Mouse (Mus musculus) ES-Bruce4 (cell line): ENCODE results near the gene Dhrs3. TPM values are rescaled to one million over a fixed set of nuclear protein-coding genes. Genes with fewer than 3 reads are reported as not detected.

Source experiments
- H3K27ac ChIP-seq: 2 replicates; pipeline ENCODE4 v1.5.1; 2012; ENCODE audit warnings: low read length, inconsistent platforms; ENCODE audit not compliant: insufficient read depth
- H3K27me3 ChIP-seq: 2 replicates; pipeline ENCODE4 v1.6.1; 2012; ENCODE audit warnings: mild to moderate bottlenecking, low read length, inconsistent platforms; ENCODE audit not compliant: control insufficient read depth, poor library complexity, insufficient read depth, severe bottlenecking
- H3K36me3 ChIP-seq: 2 replicates; pipeline ENCODE4 v1.6.1; 2012; ENCODE audit warnings: inconsistent platforms, mild to moderate bottlenecking, low read length, moderate library complexity; ENCODE audit not compliant: control insufficient read depth, poor library complexity, insufficient read depth, severe bottlenecking
- H3K4me1 ChIP-seq: one replicate; pipeline ENCODE4 v1.8.1; 2011; ENCODE audit warnings: low read length; ENCODE audit not compliant: control insufficient read depth, insufficient read depth
- H3K4me3 ChIP-seq: 2 replicates; pipeline ENCODE4 v1.5.1; 2011; ENCODE audit warnings: low read depth, mild to moderate bottlenecking, low read length
- H3K9ac ChIP-seq: 2 replicates; pipeline ENCODE4 v1.6.1; 2012; ENCODE audit warnings: low read depth, mild to moderate bottlenecking, inconsistent platforms; ENCODE audit not compliant: poor library complexity, severe bottlenecking
- H3K9me3 ChIP-seq: replicated peaks from 2 replicates; pipeline ENCODE4 v1.6.1; 2012; ENCODE audit warnings: mild to moderate bottlenecking, low read length, inconsistent platforms; ENCODE audit not compliant: control insufficient read depth, poor library complexity, insufficient read depth, severe bottlenecking
- CTCF ChIP-seq: IDR thresholded peaks from one replicate; pipeline ENCODE4 v1.8.1; 2011; ENCODE audit warnings: low read depth, low read length
- EP300 ChIP-seq: IDR thresholded peaks from 2 replicates; pipeline ENCODE4 v1.6.1; 2011; ENCODE audit warnings: low read depth, low read length; ENCODE audit not compliant: insufficient read depth
- POLR2A ChIP-seq: IDR thresholded peaks from one replicate; pipeline ENCODE4 v1.8.1; 2011; ENCODE audit warnings: low read length; ENCODE audit not compliant: insufficient read depth
- polyA plus RNA-seq: library from polyadenylated mRNA; stranded (reverse); fragments of >200 nt; gene quantifications from 2 replicates; pipeline ENCODE4 v1.2.4, GENCODE M21; 2011; ENCODE audit warnings: low read depth; ENCODE audit not compliant: missing spikeins, insufficient read depth, insufficient read length

Dhrs3 gene
- polyA plus RNA-seq, 1 experiment, result 10.4 TPM

DNA sequence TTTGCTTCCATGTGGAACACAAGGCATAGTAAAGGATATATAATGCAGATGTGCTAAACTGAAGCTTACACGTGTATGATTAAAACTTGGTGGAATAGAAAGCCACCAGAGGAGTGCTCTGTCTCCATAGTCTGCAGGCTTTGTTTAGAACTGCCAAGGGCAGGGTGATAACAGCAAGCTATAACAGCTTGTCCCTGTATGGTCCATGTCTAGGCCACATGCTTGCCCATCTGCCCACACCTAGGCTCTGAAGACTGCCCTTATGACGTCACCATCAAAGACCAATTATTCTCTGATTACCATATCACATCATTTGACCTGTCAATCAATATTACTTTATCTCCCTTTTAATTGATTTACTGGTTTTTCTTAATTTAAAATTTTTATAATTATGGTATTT lies 72.6 kb downstream of the Dhrs3 start:
- Histone ChIP-seq H3K27me3 (no peaks in the 10 kb centered on the region), H3K4me3 (no peak overlapping the region), H3K36me3 (no peaks in the 10 kb centered on the region), H3K27ac (no peak overlapping the region), H3K9me3 (no peaks in the 10 kb centered on the region), H3K4me1 (no peaks in the 10 kb centered on the region), H3K9ac (no peak overlapping the region)
- TF ChIP-seq EP300, result no peak
- no peak for TF ChIP-seq POLR2A
- TF ChIP-seq CTCF, result no peak

DNA sequence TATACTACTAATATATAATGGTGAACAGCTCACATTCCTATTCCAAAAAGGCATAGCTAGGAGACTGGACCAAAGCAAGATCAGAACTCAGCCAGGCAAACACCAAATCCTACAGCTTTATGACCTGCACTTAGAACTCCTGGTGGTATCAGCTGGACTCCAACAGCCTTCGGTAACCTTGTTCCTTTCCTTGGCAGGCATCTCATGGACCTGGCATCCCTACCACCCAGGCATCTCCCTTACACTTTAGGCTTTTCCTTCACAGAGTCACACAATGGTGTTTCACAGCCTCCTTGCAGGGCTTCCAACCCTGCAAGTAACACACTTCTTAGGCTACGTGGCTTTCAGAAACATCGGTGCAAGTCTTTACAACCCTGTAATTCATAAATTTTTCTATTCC lies 75.7 kb downstream of the Dhrs3 start:
- H3K36me3 ChIP-seq, result no peaks in the 10 kb centered on the region
- H3K9ac ChIP-seq, result no peak overlapping the region
- no peak overlapping the region for H3K27ac ChIP-seq
- TF ChIP-seq CTCF (no peak), POLR2A (no peak), EP300 (no peak)
- no peaks in the 10 kb centered on the region for H3K27me3 ChIP-seq
- H3K4me3 ChIP-seq, result no peak overlapping the region
- H3K9me3 ChIP-seq, result no peaks in the 10 kb centered on the region
- no peaks in the 10 kb centered on the region for H3K4me1 ChIP-seq

DNA sequence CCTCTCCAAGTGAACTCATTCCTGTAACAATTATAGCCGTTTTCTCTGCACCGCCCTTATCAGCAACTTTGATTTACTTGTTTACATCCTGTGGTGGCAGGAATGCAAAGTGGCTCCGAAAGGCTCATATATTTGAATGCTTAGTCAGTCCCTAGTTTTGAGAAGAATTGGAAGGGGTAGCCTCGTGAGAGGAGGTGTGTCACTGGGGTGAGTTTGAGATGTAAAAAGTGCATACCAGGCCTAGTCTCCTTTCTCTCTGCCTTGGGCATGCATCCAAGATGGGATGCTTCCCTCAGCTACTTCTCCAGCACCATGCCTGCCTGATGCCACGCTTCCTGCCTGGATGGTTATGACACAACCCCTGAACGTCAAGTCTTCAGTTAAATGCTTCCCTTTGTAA lies 76.4 kb downstream of the Dhrs3 start:
- Histone ChIP-seq H3K4me3 (no peak overlapping the region), H3K9ac (no peak overlapping the region), H3K4me1 (no peaks in the 10 kb centered on the region), H3K9me3 (no peaks in the 10 kb centered on the region), H3K27me3 (no peaks in the 10 kb centered on the region), H3K27ac (no peak overlapping the region), H3K36me3 (no peaks in the 10 kb centered on the region)
- TF ChIP-seq EP300 (no peak), POLR2A (no peak)

DNA sequence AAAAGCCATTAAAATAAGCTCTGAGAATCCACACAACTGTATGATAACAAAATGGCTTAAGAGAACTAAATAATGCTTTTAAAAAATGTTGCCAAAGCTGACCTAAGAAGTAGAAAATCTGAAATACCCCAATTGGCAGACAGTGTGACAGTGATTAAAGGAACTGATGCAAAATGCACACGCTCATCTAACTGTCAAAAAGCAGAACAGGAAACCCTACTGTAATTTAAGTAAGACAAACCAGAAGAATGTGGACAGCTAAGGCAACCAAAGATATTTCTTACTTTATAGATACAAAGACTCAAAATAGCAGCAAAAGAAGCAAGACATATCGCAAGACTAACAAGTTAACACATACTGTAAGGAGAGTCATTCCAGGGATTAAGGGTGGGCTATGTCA lies 78.4 kb downstream of the Dhrs3 start:
- H3K4me1 ChIP-seq, result no peaks in the 10 kb centered on the region
- no peaks in the 10 kb centered on the region for H3K27me3 ChIP-seq
- no peak overlapping the region for H3K9ac ChIP-seq
- TF ChIP-seq POLR2A (no peak), CTCF (no peak), EP300 (no peak)
- no peak overlapping the region for H3K27ac ChIP-seq
- H3K36me3 ChIP-seq, result no peaks in the 10 kb centered on the region
- no peak overlapping the region for H3K4me3 ChIP-seq
- H3K9me3 ChIP-seq, result no peaks in the 10 kb centered on the region

DNA sequence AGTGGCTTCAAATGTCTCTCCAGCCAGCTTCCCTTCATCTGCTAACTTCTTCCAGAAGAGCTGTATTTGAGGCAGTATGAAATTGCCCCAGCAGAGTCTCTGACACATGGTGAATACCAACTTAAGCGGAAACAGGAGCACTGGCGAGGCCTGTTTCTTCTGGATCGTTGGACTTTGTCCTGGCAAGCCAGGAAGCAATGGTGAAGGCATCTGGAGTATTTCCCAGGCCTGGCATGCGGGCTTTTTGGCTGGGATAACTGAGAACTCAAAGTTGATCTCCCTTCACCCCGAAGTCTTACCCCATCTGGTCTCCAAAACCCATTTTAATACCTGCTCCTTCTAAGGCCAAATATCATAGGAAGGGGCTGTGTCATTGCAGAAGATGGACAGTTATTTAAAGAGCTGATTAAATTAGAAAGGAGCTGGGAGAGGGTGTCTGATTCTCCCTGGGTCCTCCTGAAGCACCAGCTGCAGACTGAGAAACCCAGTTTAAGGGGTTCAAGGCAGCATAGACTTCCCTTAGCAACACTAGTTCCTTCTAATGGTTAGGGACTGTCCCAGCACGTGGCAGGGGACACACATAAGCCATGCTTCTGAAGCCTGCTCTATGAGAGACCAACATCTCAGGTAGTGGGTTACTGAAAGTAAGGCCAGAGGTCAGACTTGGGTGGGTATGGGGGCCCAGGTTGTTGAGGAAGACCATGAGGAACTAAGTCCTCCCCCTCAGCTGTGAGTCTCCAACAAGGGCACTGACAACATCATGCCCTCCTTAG lies 80.5 kb downstream of the Dhrs3 start:
- TF ChIP-seq CTCF (no peak), POLR2A (no peak), EP300 (no peak)
- Histone ChIP-seq H3K4me3 (no peak overlapping the region), H3K9ac (no peak overlapping the region), H3K27ac (no peak overlapping the region), H3K9me3 (no peaks in the 10 kb centered on the region), H3K4me1 (no peaks in the 10 kb centered on the region), H3K36me3 (no peaks in the 10 kb centered on the region), H3K27me3 (no peaks in the 10 kb centered on the region)

DNA sequence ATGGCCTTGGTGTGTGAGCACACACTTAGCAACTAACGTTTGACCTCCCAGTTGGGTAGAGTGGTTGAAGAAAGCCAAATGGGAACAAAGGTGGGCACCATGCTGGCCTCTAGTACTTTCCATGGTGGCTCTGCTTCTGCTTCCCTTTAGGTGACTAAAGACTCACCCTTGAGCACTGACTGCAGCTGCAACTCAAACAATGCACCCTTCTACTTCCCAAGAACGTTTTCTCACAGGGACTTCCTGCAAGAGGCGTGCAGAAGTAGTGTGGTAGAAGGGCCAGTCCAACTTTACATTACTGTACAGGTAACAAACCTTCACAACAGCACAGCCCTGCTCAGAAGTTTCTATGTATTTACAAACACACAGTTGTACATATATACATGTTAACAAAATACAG lies 81.8 kb downstream of the Dhrs3 start:
- Histone ChIP-seq H3K9me3 (no peaks in the 10 kb centered on the region), H3K27me3 (no peaks in the 10 kb centered on the region), H3K27ac (no peak overlapping the region), H3K4me1 (no peaks in the 10 kb centered on the region), H3K36me3 (no peaks in the 10 kb centered on the region), H3K9ac (no peak overlapping the region), H3K4me3 (no peak overlapping the region)
- TF ChIP-seq EP300 (no peak), CTCF (no peak), POLR2A (no peak)
